Mouse (Mus musculus) adrenal gland, adult 8-10 months (tissue): Measurements from ENCODE around the gene Clpsl2. TPM values are rescaled to one million over a fixed set of nuclear protein-coding genes. Genes with fewer than 3 reads are reported as not detected.
"Not testable (repeated sequence)": the region's sequence is repeated elsewhere in the genome, so short reads cannot be mapped to it uniquely, and the experiment has no call there.

ENCODE experiments used
- DNase-seq: peaks from one replicate; pipeline ENCODE4 v3.0.0; 2022
- total RNA-seq, 4 experiments: library from RNA; stranded (reverse); gene quantifications; 2 replicates each; pipeline ENCODE4 v1.2.4; 2022

The Clpsl2 gene
- total RNA-seq, 4 experiments from 2014 or later = not detected

DNA sequence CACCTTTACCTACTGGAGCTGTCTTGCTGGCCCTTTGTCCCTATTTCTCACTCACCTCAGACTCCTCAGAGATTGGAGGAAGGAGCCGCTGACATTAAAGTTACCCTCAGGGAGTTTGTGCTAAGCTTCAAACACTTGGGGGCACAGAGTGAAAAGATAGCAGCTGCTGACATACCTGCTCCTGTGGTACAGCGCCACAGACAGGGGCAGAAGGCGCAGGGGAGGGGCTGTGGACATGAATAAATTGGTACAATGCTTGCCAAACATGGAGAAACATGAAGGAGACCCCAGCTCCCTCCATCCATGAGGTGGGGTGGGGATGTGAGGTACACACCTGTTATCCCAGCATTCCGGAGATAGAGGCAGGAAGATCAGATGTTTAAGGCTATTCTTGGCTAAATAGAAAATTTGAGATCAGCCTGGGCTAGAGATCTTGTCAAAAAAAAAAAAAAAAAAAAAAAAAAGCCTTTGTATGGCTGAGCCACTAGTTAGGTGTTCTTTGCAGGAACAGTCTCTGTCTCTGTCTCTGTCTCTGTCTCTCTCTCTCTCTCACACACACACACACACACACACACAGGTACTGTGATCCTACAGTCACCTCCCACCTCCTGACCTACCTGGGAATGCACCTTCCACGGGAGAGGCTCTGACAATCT, 28.0 kb upstream of the Clpsl2 start:
- DNase-seq = no peak

DNA sequence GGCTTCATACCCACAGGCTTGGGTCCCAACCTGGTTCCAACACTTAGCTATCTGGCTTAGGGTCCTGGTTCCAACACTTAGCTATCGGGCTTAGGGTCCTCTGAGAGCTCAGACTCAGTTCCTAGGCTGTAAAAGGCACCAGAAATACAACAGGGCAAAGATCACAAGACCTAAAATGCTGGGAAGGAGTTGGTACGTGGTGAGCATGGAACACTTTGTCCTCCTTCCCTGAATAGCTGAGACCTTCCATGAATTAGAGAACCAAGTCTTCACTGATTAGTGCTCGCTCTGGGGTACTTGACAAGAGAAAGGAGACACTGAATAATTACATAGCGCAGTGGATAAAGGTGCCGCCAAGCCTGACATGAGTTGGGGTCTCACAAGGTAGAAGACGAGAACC, 27.3 kb upstream of the Clpsl2 start:
- DNase-seq = no peak

DNA sequence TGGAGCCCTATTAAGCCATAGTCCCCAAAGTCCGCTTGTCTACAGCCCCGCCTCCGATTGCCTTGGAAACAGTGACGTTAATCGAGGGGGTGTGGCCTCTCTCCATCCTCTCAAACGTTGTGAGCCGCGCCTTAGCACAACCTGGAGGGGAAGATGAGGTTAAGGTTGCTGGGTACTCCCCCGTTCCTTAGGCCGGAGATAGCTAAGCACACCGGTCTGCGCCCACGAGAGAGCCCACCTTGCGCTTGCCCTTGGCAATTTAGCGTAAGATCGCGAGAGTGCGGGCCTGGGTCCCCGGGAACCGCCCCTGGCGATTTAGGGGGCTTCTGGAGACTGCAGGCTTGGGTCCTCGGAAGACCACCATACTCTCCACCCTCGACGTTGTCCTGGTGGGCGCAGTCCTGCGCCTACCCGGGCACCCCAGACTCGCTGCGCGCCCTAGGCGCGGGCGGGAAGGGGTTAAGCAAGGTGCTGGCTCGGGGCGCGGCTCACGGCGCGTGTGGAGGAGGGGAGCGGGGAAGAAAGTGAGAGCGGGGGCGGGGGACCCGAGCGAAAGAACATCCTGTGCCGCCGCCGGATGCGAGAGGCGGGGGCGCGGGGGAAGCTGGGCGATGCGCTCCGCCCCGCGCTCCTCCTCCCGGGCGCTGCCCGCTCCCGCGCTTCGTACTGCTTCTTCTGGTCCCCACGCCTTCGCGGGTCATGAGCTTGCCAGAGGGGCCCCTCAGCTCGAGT, 26.4 kb upstream of the Clpsl2 start:
- peak; percentile 90 for DNase-seq

DNA sequence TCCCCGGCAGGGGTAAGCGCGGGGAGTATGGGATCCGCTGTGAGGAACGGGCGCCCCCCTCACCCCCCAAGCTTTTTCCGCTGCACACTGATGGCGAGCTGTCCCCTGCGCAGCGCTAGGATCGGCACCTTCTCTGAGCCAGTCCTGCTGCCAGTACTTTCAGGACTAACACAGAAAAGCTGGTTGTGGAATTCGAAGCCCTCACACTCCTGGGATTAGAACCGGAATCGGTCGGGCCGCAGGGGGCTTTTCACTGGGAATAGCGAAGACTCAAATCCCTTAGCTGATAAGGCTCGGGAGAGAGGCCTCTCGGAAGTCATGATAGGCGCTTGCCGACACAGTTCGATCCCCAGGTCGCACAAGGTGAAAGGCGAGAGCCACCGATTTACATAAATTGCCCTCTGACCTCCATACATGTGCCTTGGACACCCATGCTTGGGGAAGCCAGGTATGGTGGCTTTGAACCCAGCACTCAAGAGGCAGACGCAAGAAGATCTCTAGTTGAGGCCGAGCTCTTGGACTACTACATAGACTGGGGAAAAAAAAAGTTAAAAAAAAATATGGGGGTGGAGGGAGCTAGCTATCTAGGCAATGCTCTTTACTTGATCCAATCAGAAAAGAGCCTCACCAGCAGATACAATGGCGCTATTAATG, 25.7 kb upstream of the Clpsl2 start:
- DNase-seq = no peak

- DNase-seq = no peak
Observed at GRCm38 (mm10) chr17:28524009-28524695, 25.1 kb upstream of the Clpsl2 start.

DNA sequence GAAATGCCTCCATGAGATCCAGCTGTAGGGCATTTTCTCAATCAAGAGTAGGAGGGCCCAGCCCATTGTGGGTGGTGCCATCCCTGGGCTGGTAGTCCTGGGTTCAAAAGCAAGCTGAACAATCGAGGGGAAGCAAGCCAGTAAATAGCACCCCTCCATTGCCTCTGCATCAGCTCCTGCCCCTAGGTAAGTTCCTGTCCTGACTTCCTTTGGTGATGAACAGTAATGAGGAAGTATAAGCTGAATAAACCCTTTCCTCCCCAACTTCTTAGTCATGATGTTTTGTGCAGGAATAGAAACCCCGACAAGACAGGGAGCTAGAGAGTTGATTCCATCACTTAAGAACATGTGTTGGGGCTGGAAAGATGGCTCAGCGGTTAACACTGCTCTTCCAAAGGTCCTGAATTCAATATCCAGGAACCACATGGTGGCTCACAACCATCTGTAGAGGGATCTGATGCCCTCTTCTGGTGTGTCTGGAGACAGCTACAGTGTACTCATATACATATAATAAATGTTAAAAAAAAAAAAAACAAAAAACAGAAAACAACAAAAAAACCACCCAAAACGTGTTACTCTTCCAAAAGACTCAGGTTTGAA, 24.3 kb upstream of the Clpsl2 start:
- DNase-seq = no peak

GRCm38 (mm10) chr17:28527184-28528042, 21.8 kb upstream of the Clpsl2 start:
- no peak for DNase-seq

DNA sequence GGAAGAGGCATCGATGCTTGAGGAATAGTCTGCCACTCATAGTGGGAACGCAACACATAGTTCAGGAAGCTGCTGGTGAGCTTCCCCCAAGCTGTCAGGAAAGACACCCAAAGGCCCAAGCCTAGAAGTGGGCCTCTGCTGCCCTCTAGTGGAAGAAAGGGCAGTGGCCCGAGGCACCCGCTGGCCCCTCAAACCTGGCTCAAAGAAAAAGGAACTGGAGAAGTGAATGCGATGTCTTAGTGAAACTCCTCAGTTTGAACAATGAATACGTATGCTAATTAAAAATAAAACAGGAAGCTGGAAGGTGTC, 21.2 kb upstream of the Clpsl2 start:
- DNase-seq = no peak

GRCm38 (mm10) chr17:28529116-28529515, 20.1 kb upstream of the Clpsl2 start:
- no peak for DNase-seq

DNA sequence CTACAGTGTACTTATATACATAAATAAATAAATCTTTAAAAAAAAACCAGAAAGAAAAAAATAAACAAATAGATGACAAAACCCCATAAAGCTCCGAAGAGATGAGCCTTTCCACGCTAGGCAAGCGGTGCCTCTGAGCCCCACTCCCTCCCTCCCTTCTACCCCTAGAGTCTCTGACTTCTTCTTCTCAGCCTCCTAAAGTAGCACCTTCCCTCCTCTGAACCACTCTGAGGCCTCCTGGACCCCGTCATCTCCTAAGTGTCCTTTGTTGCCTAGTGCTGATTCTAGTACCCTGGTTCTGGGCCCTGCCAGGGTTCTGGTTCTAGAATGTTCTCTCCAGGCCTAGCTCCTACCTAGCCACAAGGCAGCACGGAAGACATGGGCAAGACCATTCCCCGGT, 18.7 kb upstream of the Clpsl2 start, which contains the start of gene Armc12:
Armc12 (plus strand) TSS at position 301 of the 400 bp plus-strand sequence.
- DNase-seq = no peak

DNA sequence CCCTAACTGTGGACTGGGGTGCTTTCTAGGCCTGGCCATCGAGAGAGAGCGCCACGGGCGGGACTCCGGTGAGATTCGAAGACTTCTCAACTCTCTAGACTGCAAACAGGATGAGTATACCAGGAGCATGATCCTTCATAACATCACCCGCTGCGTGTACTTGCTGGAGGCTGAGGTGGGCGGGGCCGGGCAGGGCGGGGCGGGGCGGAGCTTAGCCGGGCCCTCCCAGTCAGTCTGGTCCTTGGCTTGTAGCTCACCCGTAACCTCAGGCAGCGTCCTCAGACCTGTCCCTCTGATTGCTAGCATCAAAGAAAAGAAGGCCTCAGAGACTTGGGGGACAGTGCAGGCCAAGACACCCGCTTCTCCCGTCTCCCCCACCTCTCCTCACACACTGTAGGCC, 17.3 kb upstream of the Clpsl2 start:
- no peak for DNase-seq

GRCm38 (mm10) chr17:28532557-28532956, 16.7 kb upstream of the Clpsl2 start:
- no peak for DNase-seq

GRCm38 (mm10) chr17:28533327-28533726, 15.9 kb upstream of the Clpsl2 start:
- no peak for DNase-seq

- DNase-seq = no peak
Observed at GRCm38 (mm10) chr17:28537881-28538280, 11.3 kb upstream of the Clpsl2 start.

DNA sequence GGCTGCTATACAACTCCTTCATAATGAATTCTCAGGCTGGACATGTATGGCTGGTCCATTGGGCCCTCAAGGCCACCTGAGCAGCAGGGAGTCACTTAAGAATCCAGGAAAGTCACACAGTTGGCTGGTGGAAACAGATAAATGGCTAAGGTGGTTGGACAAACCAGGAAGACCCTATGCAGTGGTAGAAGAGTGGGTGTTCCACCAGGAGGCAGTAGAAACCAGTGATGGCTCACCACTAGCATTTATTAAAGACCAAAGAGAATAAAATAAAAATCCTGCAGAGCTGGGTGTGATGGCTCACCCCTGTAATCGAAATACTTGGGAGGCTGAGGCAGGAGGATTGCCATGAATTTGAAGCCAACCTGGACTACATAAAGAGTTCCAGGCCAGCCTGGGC, 2.3 kb upstream of the Clpsl2 start:
- no peak for DNase-seq

DNA sequence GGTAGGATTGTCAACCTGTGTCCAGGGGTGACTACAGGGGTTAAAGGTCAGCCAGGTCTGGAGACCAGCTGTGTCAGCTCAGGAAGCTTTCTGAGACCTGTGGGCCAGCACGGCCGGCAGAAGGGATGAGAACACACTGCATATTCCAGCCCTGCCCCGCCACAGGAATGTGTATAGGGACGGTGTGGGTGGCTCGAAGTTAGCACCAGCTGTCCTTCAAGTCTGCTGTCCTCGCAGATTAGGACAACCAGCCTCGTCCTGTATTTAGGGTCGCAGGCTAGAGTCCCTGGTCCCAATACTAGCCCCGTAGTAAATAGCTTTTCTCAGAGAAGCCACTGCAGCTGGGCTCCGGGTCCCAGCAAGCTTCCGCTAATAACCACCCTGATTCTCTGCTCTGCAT, 661 bp upstream of the Clpsl2 start:
- no peak for DNase-seq

DNA sequence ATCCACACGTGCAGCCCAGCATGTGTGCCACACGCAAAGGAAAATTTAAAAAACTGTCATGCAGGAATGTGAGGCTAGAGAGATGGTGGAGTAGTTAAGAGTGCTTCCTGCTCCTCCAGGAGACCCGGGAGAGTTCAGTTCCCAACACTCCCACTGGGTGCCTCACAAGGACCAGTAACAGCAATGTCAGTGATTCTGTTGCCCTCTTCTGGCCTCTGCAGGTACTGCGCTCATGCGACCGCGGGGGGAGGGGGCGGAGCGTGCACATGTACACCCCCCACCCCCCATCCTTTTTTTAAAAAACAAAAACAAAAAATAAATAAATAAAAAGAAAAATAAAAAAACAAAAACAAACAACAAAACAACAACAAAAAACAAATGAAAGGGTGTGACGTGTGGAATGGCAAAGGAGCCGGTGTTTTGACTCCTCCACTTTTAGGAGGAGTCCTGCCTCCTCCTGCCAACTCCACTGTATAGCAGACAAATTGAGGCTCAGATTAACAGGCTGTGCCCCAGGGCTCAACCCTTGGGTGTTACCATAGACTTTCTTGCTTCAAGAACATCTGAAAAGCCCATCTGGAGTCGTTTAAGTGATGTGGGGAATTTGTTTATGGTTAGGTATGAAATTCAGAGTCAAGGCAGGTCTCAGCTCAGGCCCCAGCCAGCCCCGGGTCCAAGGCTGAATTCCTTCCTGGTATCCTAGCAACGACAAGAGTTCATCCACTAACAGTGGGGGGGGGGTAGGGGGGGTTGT, 4.0 kb downstream of the Clpsl2 start:
- peak; percentile 40 for DNase-seq

GRCm38 (mm10) chr17:28554021-28554420, 4.8 kb downstream of the Clpsl2 start:
- DNase-seq = not testable (repeated sequence)

GRCm38 (mm10) chr17:28556635-28557396, 7.6 kb downstream of the Clpsl2 start:
- no peak for DNase-seq

- no peak for DNase-seq
Observed at GRCm38 (mm10) chr17:28557772-28558171, 8.6 kb downstream of the Clpsl2 start.
